Mouse (Mus musculus): ENCODE data around the gene Gm49450.

Gene Gm49450

GRCm38 (mm10) chr15:98891198-98891742 is 62.1 kb downstream of the Gm49450 start:
- peak; percentile 39 for DNase-seq (ENCODE audit: low spot score)

GRCm38 (mm10) chr15:98887526-98887925 is 65.8 kb downstream of the Gm49450 start:
- DNase-seq (ENCODE audit: low spot score) = no peak

- no peak for DNase-seq (ENCODE audit: low spot score)
These were observed 66.5 kb downstream of the Gm49450 start for GRCm38 (mm10) chr15:98886667-98887387.

- DNase-seq (ENCODE audit: low spot score) = no peak
These were observed 69.2 kb downstream of the Gm49450 start for GRCm38 (mm10) chr15:98884106-98884505.

- DNase-seq (ENCODE audit: low spot score) = no peak
These were observed 69.7 kb downstream of the Gm49450 start for GRCm38 (mm10) chr15:98883661-98884060.

Measured in embryo, embryonic 10.5 days (tissue).